Mouse (Mus musculus): Measurements from ENCODE around the gene Gm49378.

Gm49378 gene

GRCm38 (mm10) chr14:55590748-55591330 is 46.9 kb downstream of the Gm49378 start, which contains the start of gene Psme2:
TSS of gene Psme2 (minus strand) at chr14:55591113.
- peak; percentile 92 for DNase-seq (ENCODE audit: low read depth, low spot score)

GRCm38 (mm10) chr14:55589771-55590448 is 47.8 kb downstream of the Gm49378 start:
- peak; percentile 81 for DNase-seq (ENCODE audit: low read depth, low spot score)

GRCm38 (mm10) chr14:55589271-55589670 is 48.4 kb downstream of the Gm49378 start:
- DNase-seq (ENCODE audit: low read depth, low spot score) = no peak

- DNase-seq (ENCODE audit: low read depth, low spot score) = peak; percentile 40
These were observed 51.5 kb downstream of the Gm49378 start for GRCm38 (mm10) chr14:55586149-55586548.

- DNase-seq (ENCODE audit: low read depth, low spot score) = peak; percentile 64
These were observed 52.1 kb downstream of the Gm49378 start for GRCm38 (mm10) chr14:55585566-55585960.

GRCm38 (mm10) chr14:55584702-55585565 is 52.8 kb downstream of the Gm49378 start, which contains the start of gene Emc9:
TSS of gene Emc9 (minus strand) at chr14:55585302.
- DNase-seq (ENCODE audit: low read depth, low spot score) = peak; percentile 84

- no peak for DNase-seq (ENCODE audit: low read depth, low spot score)
These were observed 53.4 kb downstream of the Gm49378 start for GRCm38 (mm10) chr14:55584303-55584701.

GRCm38 (mm10) chr14:55581981-55582681 is 55.6 kb downstream of the Gm49378 start:
- peak; percentile 58 for DNase-seq (ENCODE audit: low read depth, low spot score)

GRCm38 (mm10) chr14:55580731-55581130 is 57.0 kb downstream of the Gm49378 start:
- DNase-seq (ENCODE audit: low read depth, low spot score) = no peak

- no peak for DNase-seq (ENCODE audit: low read depth, low spot score)
These were observed 57.9 kb downstream of the Gm49378 start for GRCm38 (mm10) chr14:55579511-55580496.
